Mouse (Mus musculus): ENCODE measurements at regions not wholly inside any gene's neighbourhood (a gene's known extent, or its start where the extent isn't known, plus 50 kb on each side); places are given as distances from the start of the nearest gene placed in this dataset.

GRCm38 (mm10) chr11:71672171-71673050 lies 77.3 kb upstream of the Wscd1 start:
- DNase-seq (ENCODE audit: low read depth), result no peak

DNA sequence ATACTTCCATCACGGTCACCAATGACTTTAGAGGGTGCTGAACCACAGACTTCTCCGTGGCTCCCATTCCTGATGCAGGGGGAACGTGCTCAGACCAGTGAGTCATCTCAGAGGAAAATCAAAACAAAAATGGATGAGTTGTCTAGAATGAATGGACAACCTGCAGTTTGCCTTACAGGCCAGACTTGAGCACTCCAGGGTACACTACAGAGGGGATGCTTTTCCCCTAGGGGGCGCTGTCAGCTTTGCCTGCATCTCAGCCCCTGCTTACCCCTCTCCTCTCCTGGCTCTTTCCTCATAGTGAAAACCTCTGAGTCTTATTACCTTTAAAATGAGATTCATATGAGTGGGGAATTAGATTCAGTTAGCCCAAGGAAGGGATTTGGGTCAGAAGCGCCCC lies 75.4 kb upstream of the Wscd1 start:
- peak; percentile 9 for DNase-seq (ENCODE audit: low read depth)

- no peak for DNase-seq (ENCODE audit: low read depth)
These were observed 73.9 kb upstream of the Wscd1 start for GRCm38 (mm10) chr11:71675714-71676313.

DNA sequence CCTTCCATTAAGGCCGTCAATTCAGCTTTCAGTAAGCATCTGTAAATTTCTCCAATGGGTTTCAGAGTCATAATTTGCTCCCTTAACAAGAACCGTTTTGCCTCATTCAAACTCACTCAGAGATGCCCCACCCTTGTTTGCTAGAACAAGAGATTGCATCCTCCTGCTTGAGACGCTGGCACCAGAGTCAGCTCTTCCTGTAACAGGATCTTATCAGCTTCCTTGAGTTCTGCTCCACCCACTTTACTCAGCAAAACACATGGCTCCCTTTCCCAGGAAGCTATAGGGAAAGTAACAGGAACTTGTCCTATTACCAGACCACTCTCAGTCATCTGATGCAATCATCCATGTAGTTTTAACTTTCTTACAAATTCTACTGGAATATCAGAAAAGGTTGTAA lies 52.7 kb upstream of the Wscd1 start:
- DNase-seq (ENCODE audit: low read depth), result no peak

DNA sequence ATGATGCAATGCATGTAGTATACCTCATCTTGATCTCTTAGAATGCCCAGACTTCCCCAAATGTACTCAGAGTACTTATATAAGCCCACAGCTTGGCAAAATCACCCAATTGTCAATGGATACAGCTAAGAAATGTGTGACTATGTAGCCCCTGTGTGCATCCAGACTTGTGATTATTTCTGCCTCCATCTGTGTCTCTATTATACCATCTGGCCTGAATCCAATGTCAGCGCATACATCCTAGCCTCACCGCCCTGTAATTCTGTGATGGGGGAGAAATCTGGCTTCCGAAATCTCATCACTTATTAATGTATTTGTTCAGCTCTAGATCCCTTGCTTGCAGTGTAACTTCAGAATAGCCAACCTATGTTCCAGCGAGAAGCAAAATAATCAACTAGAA lies 50.9 kb upstream of the Wscd1 start:
- no peak for DNase-seq (ENCODE audit: low read depth)
